Mouse (Mus musculus) heart, postnatal 10 days (tissue): Measurements from ENCODE around the gene BC024978. TPM values are rescaled to one million over a fixed set of nuclear protein-coding genes. Genes with fewer than 3 reads are reported as not detected.
"Not testable (repeated sequence)": the region's sequence is repeated elsewhere in the genome, so short reads cannot be mapped to it uniquely, and the experiment has no call there.

ENCODE experiments used
- DNase-seq, 2 experiments: peaks; one replicate each; pipeline ENCODE4 v3.0.0; 2021
- intact Hi-C: fragments of 180-260 bp; cut with DNase I; formaldehyde crosslinking; loops from one replicate; pipeline ENCODE4 v1.15.1; 2025
- total RNA-seq, 2 experiments: library from RNA; stranded (reverse); gene quantifications; 2 replicates each; pipeline ENCODE4 v1.2.3; 2021

BC024978 gene
- total RNA-seq, 2 experiments from 2014 or later = 13.6 to 14.1 TPM

GRCm38 (mm10) chr7:27212626-27213025, 17.0 kb downstream of the BC024978 start:
- intact Hi-C loops = no loop called here
- no peak for DNase-seq

GRCm38 (mm10) chr7:27218586-27218985, 23.0 kb downstream of the BC024978 start:
- intact Hi-C loops = no loop called here

GRCm38 (mm10) chr7:27219937-27220336, 24.4 kb downstream of the BC024978 start:
- DNase-seq = no peak
- intact Hi-C loops = no loop called here

More at GRCm38 (mm10) chr7:27218586-27218985, 23.0 kb downstream of the BC024978 start:
- no peak for DNase-seq

- no peak for DNase-seq
- intact Hi-C loops = no loop called here
Measured at GRCm38 (mm10) chr7:27221939-27222338, 26.4 kb downstream of the BC024978 start.

GRCm38 (mm10) chr7:27222538-27222937, 27.0 kb downstream of the BC024978 start:
- intact Hi-C loops = no loop called here
- no peak for DNase-seq

- intact Hi-C loops = loop anchor here (2.0 kb wide), 1 partner anchor 18 kb away; no protein-coding TSS in a partner anchor
- peak; percentile 30 to 34 for DNase-seq
Measured at GRCm38 (mm10) chr7:27224877-27225575, 29.4 kb downstream of the BC024978 start.

- intact Hi-C loops = no loop called here
- DNase-seq = no peak
Measured at GRCm38 (mm10) chr7:27227276-27227675, 31.7 kb downstream of the BC024978 start.

GRCm38 (mm10) chr7:27227676-27228075, 32.1 kb downstream of the BC024978 start:
- DNase-seq = peak in 1 of 2 experiments; percentile 29
- intact Hi-C loops = loop anchor here (2.0 kb wide), 1 partner anchor 61 kb away; the partner anchor contains the start of gene Egln2

GRCm38 (mm10) chr7:27228281-27228821, 32.8 kb downstream of the BC024978 start, which contains the start of gene Itpkc:
Gene Itpkc, minus strand, starts transcription at chr7:27228661.
- intact Hi-C loops = loop anchor here (2.0 kb wide), 1 partner anchor 62 kb away; the partner anchor contains the start of gene Egln2
- peak; percentile 95 for DNase-seq

GRCm38 (mm10) chr7:27228865-27229264, 33.3 kb downstream of the BC024978 start:
- intact Hi-C loops = loop anchor here (2.0 kb wide), 1 partner anchor 62 kb away; the partner anchor contains the start of gene Egln2
- DNase-seq = no peak

GRCm38 (mm10) chr7:27230781-27231180, 35.2 kb downstream of the BC024978 start:
- intact Hi-C loops = no loop called here
- DNase-seq = no peak

- DNase-seq = peak; percentile 62 to 66
Measured at GRCm38 (mm10) chr7:27231693-27232331, 36.2 kb downstream of the BC024978 start.

GRCm38 (mm10) chr7:27232781-27233281, 37.2 kb downstream of the BC024978 start, which contains the start of gene Coq8b:
Gene Coq8b, plus strand, starts transcription at chr7:27233023.
- DNase-seq = peak; percentile 95 to 96
- intact Hi-C loops = no loop called here

More at GRCm38 (mm10) chr7:27231693-27232331, 36.2 kb downstream of the BC024978 start:
- intact Hi-C loops = no loop called here

GRCm38 (mm10) chr7:27233300-27233699, 37.7 kb downstream of the BC024978 start:
- no peak for DNase-seq
- intact Hi-C loops = no loop called here

GRCm38 (mm10) chr7:27235726-27236125, 40.1 kb downstream of the BC024978 start:
- no peak for DNase-seq
- intact Hi-C loops = no loop called here

GRCm38 (mm10) chr7:27237527-27237926, 41.9 kb downstream of the BC024978 start:
- intact Hi-C loops = no loop called here
- DNase-seq = no peak

GRCm38 (mm10) chr7:27238568-27238967, 43.0 kb downstream of the BC024978 start:
- intact Hi-C loops = no loop called here
- no peak for DNase-seq

GRCm38 (mm10) chr7:27243211-27243610, 47.6 kb downstream of the BC024978 start:
- intact Hi-C loops = no loop called here
- no peak for DNase-seq

- intact Hi-C loops, DNase-seq: not testable (repeated sequence)
Measured at GRCm38 (mm10) chr7:27244088-27244487, 48.5 kb downstream of the BC024978 start.

GRCm38 (mm10) chr7:27249146-27249545, 53.6 kb downstream of the BC024978 start:
- intact Hi-C loops = no loop called here

GRCm38 (mm10) chr7:27249928-27250327, 54.3 kb downstream of the BC024978 start:
- intact Hi-C loops = no loop called here
- no peak for DNase-seq

More at GRCm38 (mm10) chr7:27249146-27249545, 53.6 kb downstream of the BC024978 start:
- DNase-seq = no peak
